Mouse (Mus musculus) mesoderm, embryonic 11.5 days (tissue): ENCODE data around the gene Mst1r.

Experiments
- DNase-seq: peaks from one replicate; pipeline ENCODE4 v3.0.0-alpha.2; 2012; ENCODE audit warnings: low read depth, low spot score

The Mst1r gene

GRCm38 (mm10) chr9:107914764-107915420, 8.2 kb downstream of the Mst1r start:
- no peak for DNase-seq

- DNase-seq = peak; percentile 75
These were observed 11.4 kb downstream of the Mst1r start for GRCm38 (mm10) chr9:107917895-107918608.

- no peak for DNase-seq
These were observed 12.2 kb downstream of the Mst1r start for GRCm38 (mm10) chr9:107918884-107919283.

- no peak for DNase-seq
These were observed 12.8 kb downstream of the Mst1r start for GRCm38 (mm10) chr9:107919441-107919840.

- DNase-seq = no peak
These were observed 16.3 kb downstream of the Mst1r start for GRCm38 (mm10) chr9:107923021-107923420.

- DNase-seq = no peak
These were observed 17.3 kb downstream of the Mst1r start for GRCm38 (mm10) chr9:107923956-107924355.

- no peak for DNase-seq
These were observed 18.6 kb downstream of the Mst1r start for GRCm38 (mm10) chr9:107925251-107925650.

GRCm38 (mm10) chr9:107926920-107927420, 20.3 kb downstream of the Mst1r start:
- no peak for DNase-seq

- no peak for DNase-seq
These were observed 21.1 kb downstream of the Mst1r start for GRCm38 (mm10) chr9:107927749-107928148.

GRCm38 (mm10) chr9:107928169-107928568, 21.5 kb downstream of the Mst1r start, which contains the start of gene Actl11:
Gene Actl11, plus strand, starts transcription at chr9:107928469.
- no peak for DNase-seq

GRCm38 (mm10) chr9:107932221-107932620, 25.5 kb downstream of the Mst1r start:
- DNase-seq = no peak

- DNase-seq = no peak
These were observed 27.5 kb downstream of the Mst1r start for GRCm38 (mm10) chr9:107934146-107934545.

GRCm38 (mm10) chr9:107935374-107935773, 28.7 kb downstream of the Mst1r start, which contains the start of gene Camkv:
Gene Camkv, plus strand, starts transcription at chr9:107935674.
- DNase-seq = no peak

- peak; percentile 46 for DNase-seq
These were observed 29.1 kb downstream of the Mst1r start for GRCm38 (mm10) chr9:107935790-107936214.

- no peak for DNase-seq
These were observed 29.6 kb downstream of the Mst1r start for GRCm38 (mm10) chr9:107936215-107936822.

- no peak for DNase-seq
These were observed 30.2 kb downstream of the Mst1r start for GRCm38 (mm10) chr9:107936831-107937230.

- DNase-seq = no peak
These were observed 40.8 kb downstream of the Mst1r start for GRCm38 (mm10) chr9:107947241-107948194.

- no peak for DNase-seq
These were observed 42.7 kb downstream of the Mst1r start for GRCm38 (mm10) chr9:107949184-107949921.

GRCm38 (mm10) chr9:107949922-107950235, 43.2 kb downstream of the Mst1r start, which contains the start of gene Traip:
Gene Traip, plus strand, starts transcription at chr9:107950136.
- DNase-seq = no peak
